31 mouse cellular contexts compared by ENCODE assay signal in genomic region chr11:76225051-76225450, GRCm38 (mm10). TPM values are rescaled to one million over a fixed set of nuclear protein-coding genes. Genes with fewer than 3 reads are reported as not detected.
"Had no signal": no experiment of that assay in that cellular context is flagged by ENCODE, and none has a peak within 500 bp of the region (broad histone marks: within the 10 kb centered on the region; RNA-seq: fewer than 3 reads in every experiment).

No protein-coding gene starts in this region.

- H3K9me3 ChIP-seq: embryonic facial prominence, embryonic 10.5 days; embryonic facial prominence, embryonic 12.5 days; embryonic facial prominence, embryonic 13.5 days; embryonic facial prominence, embryonic 15.5 days; forebrain, embryonic 10.5 days; forebrain, embryonic 12.5 days; forebrain, embryonic 13.5 days; forebrain, embryonic 15.5 days; heart, embryonic 10.5 days had no signal

- H3K4me1 ChIP-seq: embryonic facial prominence, embryonic 10.5 days; embryonic facial prominence, embryonic 12.5 days; embryonic facial prominence, embryonic 13.5 days; embryonic facial prominence, embryonic 15.5 days; forebrain, embryonic 10.5 days; forebrain, embryonic 12.5 days; forebrain, embryonic 13.5 days; forebrain, embryonic 15.5 days; heart, embryonic 10.5 days had no signal

- H3K4me3 ChIP-seq: embryonic facial prominence, embryonic 10.5 days; embryonic facial prominence, embryonic 12.5 days; embryonic facial prominence, embryonic 13.5 days; embryonic facial prominence, embryonic 15.5 days; erythroblast, embryonic 14.5 days; forebrain, embryonic 10.5 days; forebrain, embryonic 12.5 days; forebrain, embryonic 13.5 days; forebrain, embryonic 15.5 days; gastrocnemius, adult 2 months; heart, adult 2 months; heart, embryonic 10.5 days had no signal

- DNase-seq: cerebellum, adult 9-11 months; cerebellum, postnatal 10 days; cerebellum, postnatal 14 days; cerebellum, postnatal 25 days; cerebellum, postnatal 36 days; embryo, embryonic 11 days; forebrain, postnatal 0 days; gastrocnemius, adult 2 months; gastrocnemius, postnatal 10 days; gastrocnemius, postnatal 14 days; gastrocnemius, postnatal 25 days; gastrocnemius, postnatal 36 days; heart, adult 11 months; heart, adult 2 months had no signal

- ATAC-seq: forebrain, embryonic 13.5 days; forebrain, embryonic 14.5 days; forebrain, embryonic 15.5 days; forebrain, embryonic 16.5 days; forebrain, postnatal 0 days had no signal

- H3K27ac ChIP-seq: embryonic facial prominence, embryonic 10.5 days; embryonic facial prominence, embryonic 12.5 days; embryonic facial prominence, embryonic 13.5 days; embryonic facial prominence, embryonic 15.5 days; forebrain, embryonic 10.5 days; forebrain, embryonic 12.5 days; forebrain, embryonic 13.5 days; forebrain, embryonic 15.5 days; gastrocnemius, adult 2 months; heart, adult 2 months; heart, embryonic 10.5 days had no signal

- H3K9ac ChIP-seq: embryonic facial prominence, embryonic 12.5 days; embryonic facial prominence, embryonic 13.5 days; embryonic facial prominence, embryonic 15.5 days; forebrain, embryonic 12.5 days; forebrain, embryonic 13.5 days; forebrain, embryonic 15.5 days; forebrain, postnatal 0 days had no signal

RNA-seq across cellular contexts. Expression of gene Dbil5, which starts 7.6 kb away (rescaled TPM):
- total RNA-seq: common myeloid progenitor, adult 5-6 weeks; gastrocnemius, adult 18-20 months; gastrocnemius, adult 2 months; gastrocnemius, adult 8-10 months; gastrocnemius, postnatal 10 days; gastrocnemius, postnatal 36 days; gastrocnemius, postnatal 4 days; granulocyte monocyte progenitor cell, adult 5-6 weeks had no signal
- polyA plus RNA-seq: erythroblast, embryonic 14.5 days; forebrain, embryonic 13.5 days; forebrain, embryonic 14.5 days; forebrain, embryonic 15.5 days; forebrain, embryonic 16.5 days had no signal

RNA-seq across cellular contexts. Expression of gene Fam57a, which starts 45.6 kb away (rescaled TPM):
- polyA plus RNA-seq: erythroblast, embryonic 14.5 days had no signal
